Mouse (Mus musculus): Measurements from ENCODE around the gene Scel. TPM values are rescaled to one million over a fixed set of nuclear protein-coding genes. Genes with fewer than 3 reads are reported as not detected.

Gene Scel
- total RNA-seq, 2 experiments from 2014 or later = 0.17 TPM

- DNase-seq = no peak
- intact Hi-C loops (cut with DNase I) = no loop called here
These were observed 8.6 kb upstream of the Scel start for GRCm38 (mm10) chr14:103504514-103504913.

- no peak for DNase-seq
- intact Hi-C loops (cut with DNase I) = no loop called here
These were observed 3.6 kb upstream of the Scel start for GRCm38 (mm10) chr14:103509544-103509943.

GRCm38 (mm10) chr14:103513473-103513811, 300 bp downstream of the Scel start:
- DNase-seq = no peak

GRCm38 (mm10) chr14:103515419-103515818, 2.3 kb downstream of the Scel start:
- intact Hi-C loops (cut with DNase I) = no loop called here

More at GRCm38 (mm10) chr14:103513473-103513811, 300 bp downstream of the Scel start:
- intact Hi-C loops (cut with DNase I) = no loop called here

GRCm38 (mm10) chr14:103526286-103526685, 13.1 kb downstream of the Scel start:
- intact Hi-C loops (cut with DNase I) = no loop called here
- no peak for DNase-seq

More at GRCm38 (mm10) chr14:103515419-103515818, 2.3 kb downstream of the Scel start:
- DNase-seq = no peak

- intact Hi-C loops (cut with DNase I) = no loop called here
- DNase-seq = no peak
These were observed 16.7 kb downstream of the Scel start for GRCm38 (mm10) chr14:103529733-103530367.

GRCm38 (mm10) chr14:103531722-103532341, 18.7 kb downstream of the Scel start:
- DNase-seq = no peak
- intact Hi-C loops (cut with DNase I) = no loop called here

- DNase-seq = no peak
- intact Hi-C loops (cut with DNase I) = loop anchor here (2.0 to 5.0 kb wide), 3 partner anchors 58 to 523 kb away; no protein-coding TSS in a partner anchor
These were observed 22.4 kb downstream of the Scel start for GRCm38 (mm10) chr14:103535511-103536024.

- DNase-seq = peak in 1 of 2 experiments; percentile 18
These were observed 23.2 kb downstream of the Scel start for GRCm38 (mm10) chr14:103536334-103536733.

GRCm38 (mm10) chr14:103537355-103538056, 24.4 kb downstream of the Scel start:
- intact Hi-C loops (cut with DNase I) = loop anchor here (2.0 to 5.0 kb wide), 3 partner anchors 60 to 525 kb away; no protein-coding TSS in a partner anchor
- DNase-seq = peak; percentile 21 to 71

More at GRCm38 (mm10) chr14:103536334-103536733, 23.2 kb downstream of the Scel start:
- intact Hi-C loops (cut with DNase I) = loop anchor here (2.0 to 5.0 kb wide), 3 partner anchors 59 to 524 kb away; no protein-coding TSS in a partner anchor

- intact Hi-C loops (cut with DNase I) = loop anchor here (5.0 to 10.0 kb wide), 2 partner anchors 62 to 495 kb away; no protein-coding TSS in a partner anchor
- no peak for DNase-seq
These were observed 26.7 kb downstream of the Scel start for GRCm38 (mm10) chr14:103539796-103540195.

- intact Hi-C loops (cut with DNase I) = loop anchor here (10.0 kb wide), 1 partner anchor 493 kb away; no protein-coding TSS in a partner anchor
These were observed 28.5 kb downstream of the Scel start for GRCm38 (mm10) chr14:103541679-103542078.

GRCm38 (mm10) chr14:103543304-103544079, 30.4 kb downstream of the Scel start:
- intact Hi-C loops (cut with DNase I) = loop anchor here (10.0 kb wide), 1 partner anchor 491 kb away; no protein-coding TSS in a partner anchor
- DNase-seq = no peak

More at GRCm38 (mm10) chr14:103541679-103542078, 28.5 kb downstream of the Scel start:
- DNase-seq = no peak

- DNase-seq = no peak
- intact Hi-C loops (cut with DNase I) = loop anchor here (10.0 kb wide), 1 partner anchor 489 kb away; no protein-coding TSS in a partner anchor
These were observed 32.6 kb downstream of the Scel start for GRCm38 (mm10) chr14:103545734-103546133.

- DNase-seq = no peak
- intact Hi-C loops (cut with DNase I) = loop anchor here (10.0 kb wide), 1 partner anchor 489 kb away; no protein-coding TSS in a partner anchor
These were observed 33.1 kb downstream of the Scel start for GRCm38 (mm10) chr14:103546246-103546645.

- intact Hi-C loops (cut with DNase I) = loop anchor here (10.0 kb wide), 1 partner anchor 487 kb away; no protein-coding TSS in a partner anchor
- DNase-seq = no peak
These were observed 35.1 kb downstream of the Scel start for GRCm38 (mm10) chr14:103548220-103548619.

GRCm38 (mm10) chr14:103550480-103550879, 37.3 kb downstream of the Scel start:
- peak; percentile 71 to 81 for DNase-seq
- intact Hi-C loops (cut with DNase I) = loop anchor here (1.0 kb wide), 1 partner anchor 144 kb away; no protein-coding TSS in a partner anchor

GRCm38 (mm10) chr14:103550921-103551320, 37.8 kb downstream of the Scel start:
- no peak for DNase-seq
- intact Hi-C loops (cut with DNase I) = loop anchor here (1.0 kb wide), 1 partner anchor 143 kb away; no protein-coding TSS in a partner anchor

- no peak for DNase-seq
- intact Hi-C loops (cut with DNase I) = no loop called here
These were observed 38.8 kb downstream of the Scel start for GRCm38 (mm10) chr14:103551921-103552320.

GRCm38 (mm10) chr14:103552379-103552778, 39.2 kb downstream of the Scel start:
- intact Hi-C loops (cut with DNase I) = no loop called here
- no peak for DNase-seq

Measured in heart, postnatal 10 days (tissue).